Mouse (Mus musculus): ENCODE measurements around the gene Lias. TPM values are rescaled to one million over a fixed set of nuclear protein-coding genes. Genes with fewer than 3 reads are reported as not detected.

The Lias gene
- 9.5 TPM for polyA plus RNA-seq (2015; fragmentation: Illumina TruSeq; extraction: RNeasy Lipid Tissue Mini Kit (QIAGEN cat#74804); ENCODE audit: insufficient read depth, low read depth, low replicate concordance)

DNA sequence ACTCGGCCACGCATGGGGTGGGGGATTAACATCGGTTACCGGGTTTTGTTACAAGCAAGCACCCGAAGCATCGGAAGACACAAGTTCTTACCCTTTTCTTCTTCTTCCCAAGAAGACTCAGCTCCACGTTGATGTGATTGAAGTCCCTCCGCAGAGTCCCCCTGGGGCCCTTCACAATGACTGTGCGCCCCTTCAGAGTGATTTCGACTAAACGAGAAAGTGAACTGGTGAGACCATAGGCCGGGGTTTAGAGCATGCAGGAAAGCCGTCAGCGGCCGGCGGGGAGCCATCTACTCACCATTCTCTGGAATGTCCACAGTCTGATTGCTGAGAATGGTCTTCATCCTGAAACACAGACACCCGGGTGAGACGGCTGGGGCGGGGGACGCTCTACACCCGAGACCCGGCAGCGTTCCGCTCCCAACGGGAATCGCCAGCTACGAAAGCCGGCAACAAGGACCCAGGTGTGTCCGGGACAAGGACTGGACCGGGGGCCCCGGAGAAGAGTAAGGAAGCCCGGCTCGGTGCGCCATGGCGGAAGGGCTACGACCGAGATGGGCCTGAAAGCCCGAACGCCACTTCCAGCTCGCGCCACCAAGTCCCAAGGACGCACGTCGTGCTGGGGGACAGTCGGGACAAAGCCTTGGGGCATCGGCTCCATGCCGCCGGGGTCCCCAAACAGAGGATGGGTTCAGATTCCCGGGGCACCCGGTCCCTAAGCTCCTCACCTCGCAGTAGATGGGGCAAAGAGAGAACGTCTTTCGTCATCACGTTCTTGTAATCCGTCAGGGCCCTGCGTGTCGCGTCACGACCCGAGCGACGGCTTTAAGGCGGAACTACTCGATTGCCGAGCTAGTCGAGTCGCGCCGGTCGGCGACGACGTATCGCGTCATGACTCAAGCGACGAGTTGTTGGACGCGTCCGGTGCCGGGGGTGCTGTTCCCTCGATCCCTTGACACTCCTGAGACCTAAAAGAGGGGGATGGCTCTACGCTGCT is at the start of gene Lias, which contains the start of gene Rpl9:
TSS of gene Lias (plus strand) at position 850 of the 997 bp plus-strand sequence.
TSS of gene Rpl9 (minus strand) at position 797 of the 997 bp plus-strand sequence.

DNA sequence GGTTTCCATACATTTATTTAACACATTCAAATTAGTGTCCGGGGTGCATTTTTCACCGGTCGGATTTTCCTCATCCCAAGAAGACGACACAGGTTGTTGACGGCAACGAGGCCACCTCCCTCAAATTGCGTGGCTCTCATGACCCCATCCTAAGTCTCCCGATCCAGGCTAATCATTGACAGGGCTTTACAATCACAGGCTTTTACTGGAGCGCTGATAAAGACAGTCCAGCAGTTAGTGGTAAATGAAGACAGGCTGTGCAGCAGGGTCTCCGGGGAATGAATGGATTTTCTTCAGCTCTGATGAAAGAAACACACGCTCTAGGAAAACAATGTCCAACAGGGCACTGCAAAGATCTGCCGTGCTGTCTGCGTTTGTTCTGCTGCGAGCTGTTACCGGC is 43.1 kb upstream of the Lias start, which contains the start of gene Klb:
TSS of gene Klb (plus strand) at position 147 of the 400 bp plus-strand sequence.

DNA sequence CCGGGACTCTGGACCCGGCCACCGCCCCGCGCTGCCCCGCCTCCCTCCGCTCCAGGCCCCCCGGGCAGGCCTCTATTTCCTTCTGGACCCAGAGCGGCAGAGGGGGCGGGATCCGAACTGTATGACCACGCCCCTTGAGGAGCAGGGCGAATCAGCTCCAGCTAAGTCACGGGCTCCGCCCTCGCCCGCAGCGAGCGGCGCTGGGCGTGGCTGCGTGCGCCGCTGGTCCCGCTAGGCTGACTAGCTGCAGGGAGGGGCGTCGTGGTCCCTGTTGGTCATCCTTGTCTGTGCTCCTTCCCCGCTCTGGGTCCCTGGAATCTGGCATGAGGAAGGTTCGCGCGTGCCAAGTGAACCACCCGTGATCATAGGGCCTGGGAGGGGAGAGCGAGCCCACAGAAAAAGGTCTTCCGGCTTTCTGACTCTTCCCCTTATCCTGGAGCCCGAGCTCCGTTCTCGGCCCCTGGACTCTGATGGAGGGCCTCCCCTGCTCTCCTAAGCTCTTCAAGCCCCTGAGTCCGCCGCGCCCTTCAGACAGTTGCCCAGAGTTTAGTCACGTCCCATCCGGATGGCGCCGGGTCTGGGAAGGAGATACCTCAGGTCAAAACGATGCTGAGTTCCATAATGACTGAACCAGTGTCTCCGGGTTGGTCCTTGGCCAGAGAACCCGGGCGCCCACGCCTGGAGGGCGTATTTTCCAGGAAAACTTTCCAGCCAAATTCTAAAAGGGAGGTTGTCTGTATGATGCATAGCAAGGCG is 44.7 kb downstream of the Lias start, which contains the start of gene Ugdh:
TSS of gene Ugdh (minus strand) at position 144 of the 756 bp plus-strand sequence.

Other genes with a start within 250 kb of the Lias start
- 1.3 TPM for gene Wdr19, start 191.8 kb upstream of the Lias start, polyA plus RNA-seq (2015; fragmentation: Illumina TruSeq; extraction: RNeasy Lipid Tissue Mini Kit (QIAGEN cat#74804); ENCODE audit: insufficient read depth, low read depth, low replicate concordance)
- gene Rfc1, start 55.8 kb upstream of the Lias start, polyA plus RNA-seq (2015; fragmentation: Illumina TruSeq; extraction: RNeasy Lipid Tissue Mini Kit (QIAGEN cat#74804); ENCODE audit: insufficient read depth, low read depth, low replicate concordance), result 3.3 TPM
- 1.8 TPM for gene Klb, start 43.2 kb upstream of the Lias start, polyA plus RNA-seq (2015; fragmentation: Illumina TruSeq; extraction: RNeasy Lipid Tissue Mini Kit (QIAGEN cat#74804); ENCODE audit: insufficient read depth, low read depth, low replicate concordance)
- 504 TPM for gene Rpl9, start 53 bp upstream of the Lias start, polyA plus RNA-seq (2015; fragmentation: Illumina TruSeq; extraction: RNeasy Lipid Tissue Mini Kit (QIAGEN cat#74804); ENCODE audit: insufficient read depth, low read depth, low replicate concordance)
- 8.7 TPM for gene Ugdh, start 44.5 kb downstream of the Lias start, polyA plus RNA-seq (2015; fragmentation: Illumina TruSeq; extraction: RNeasy Lipid Tissue Mini Kit (QIAGEN cat#74804); ENCODE audit: insufficient read depth, low read depth, low replicate concordance)
- gene Gm43552, start 101.3 kb downstream of the Lias start, polyA plus RNA-seq (2015; fragmentation: Illumina TruSeq; extraction: RNeasy Lipid Tissue Mini Kit (QIAGEN cat#74804); ENCODE audit: insufficient read depth, low read depth, low replicate concordance), result not detected
- 51.3 TPM for gene Smim14, start 145.7 kb downstream of the Lias start, polyA plus RNA-seq (2015; fragmentation: Illumina TruSeq; extraction: RNeasy Lipid Tissue Mini Kit (QIAGEN cat#74804); ENCODE audit: insufficient read depth, low read depth, low replicate concordance)
- gene Ube2k, start 145.7 kb downstream of the Lias start, polyA plus RNA-seq (2015; fragmentation: Illumina TruSeq; extraction: RNeasy Lipid Tissue Mini Kit (QIAGEN cat#74804); ENCODE audit: insufficient read depth, low read depth, low replicate concordance), result 15.6 TPM

All from pancreas, adult 10 weeks (tissue).